Mouse (Mus musculus): ENCODE measurements at regions not wholly inside any gene's neighbourhood (a gene's known extent, or its start where the extent isn't known, plus 50 kb on each side); places are given as distances from the start of the nearest gene placed in this dataset.

GRCm38 (mm10) chrX:49947678-49948077 is 56.4 kb upstream of the Olfr1322 start:
- Histone ChIP-seq H3K9me3 (replicated peaks; ENCODE audit: control insufficient read depth, low read length) (no peaks in the 10 kb centered on the region), H3K27ac (ENCODE audit: low read depth) (no peak overlapping the region), H3K4me3 (ENCODE audit: low read depth, low read length) (no peak overlapping the region), H3K9ac (replicated peaks; ENCODE audit: low read depth, low read length) (no peak overlapping the region), H3K27me3 (ENCODE audit: control insufficient read depth, insufficient read depth, low read length) (no peaks in the 10 kb centered on the region), H3K4me1 (ENCODE audit: control insufficient read depth, insufficient read depth) (no peaks in the 10 kb centered on the region), H3K4me2 (ENCODE audit: low read depth, low read length) (no peak overlapping the region), H3K36me3 (replicated peaks; ENCODE audit: control insufficient read depth, insufficient read depth, low read length) (no peaks in the 10 kb centered on the region)
- no peak for TF ChIP-seq EP300 (IDR thresholded peaks at IDR 0.05; ENCODE audit: low read depth)
- TF ChIP-seq CTCF (IDR thresholded peaks at IDR 0.05; ENCODE audit: low read depth): peak; percentile 16; the same call in 1 of the 2 replicates
- no peak for ATAC-seq (ENCODE audit: insufficient read depth, low read depth)
- WGBS: 27% methylated on average over 1 of the region's 1 CpGs
- no peak for DNase-seq (ENCODE audit: low spot score)
